Mouse (Mus musculus) kidney, embryonic 16.5 days (tissue): ENCODE results near the gene Poc1a. TPM values are rescaled to one million over a fixed set of nuclear protein-coding genes. Genes with fewer than 3 reads are reported as not detected.

Source experiments
- ATAC-seq: fragments of 200-750 bp; cut with Nextera tagmentation; 2 replicates; pipeline ENCODE4 v1.8.0; 2017; ENCODE audit warnings: moderate TSS enrichment; ENCODE audit not compliant: low FRiP score, low TSS enrichment
- H3K27ac ChIP-seq: fragments of 300-500 bp; sonication (generic); 2 replicates; pipeline ENCODE4 v1.5.1; 2014; ENCODE audit warnings: low read length
- H3K27me3 ChIP-seq: fragments of 300-500 bp; sonication (generic); 2 replicates; pipeline ENCODE4 v1.6.1; 2014; ENCODE audit warnings: low read length, control low read depth, mixed read lengths; ENCODE audit not compliant: insufficient read depth
- H3K36me3 ChIP-seq: fragments of 300-500 bp; sonication (generic); 2 replicates; pipeline ENCODE4 v1.6.1; 2014; ENCODE audit warnings: low read length, control low read depth, mixed read lengths; ENCODE audit not compliant: insufficient read depth
- H3K4me1 ChIP-seq: fragments of 300-500 bp; sonication (generic); 2 replicates; pipeline ENCODE4 v1.6.1; 2014; ENCODE audit warnings: low read length, control low read depth, mixed read lengths; ENCODE audit not compliant: insufficient read depth
- H3K4me2 ChIP-seq: fragments of 300-500 bp; sonication (generic); replicated peaks from 2 replicates; pipeline ENCODE4 v1.6.1; 2014; ENCODE audit warnings: low read depth, low read length
- H3K4me3 ChIP-seq: fragments of 300-500 bp; sonication (generic); 2 replicates; pipeline ENCODE4 v1.5.1; 2014; ENCODE audit warnings: mild to moderate bottlenecking, low read length
- H3K9ac ChIP-seq: fragments of 300-500 bp; sonication (generic); replicated peaks from 2 replicates; pipeline ENCODE4 v1.6.1; 2014; ENCODE audit warnings: low read length
- H3K9me3 ChIP-seq: fragments of 300-500 bp; sonication (generic); 2 replicates; pipeline ENCODE4 v1.6.1; 2016; ENCODE audit warnings: low read length, control low read depth
- WGBS: fragments of 180-500 bp; shearing (Covaris S2); extraction: QIAGEN DNeasy Blood & Tissue Kit; methylation state at CpG from one replicate; pipeline ENCODE4 v1.1.7; 2014; 5-methylcytosine and 5-hydroxymethylcytosine counted together
- polyA plus RNA-seq: library from polyadenylated mRNA; unstranded; fragments of >200 nt; fragmentation: Nextera tagmentation; extraction: Ambion mirVana; gene quantifications from 2 replicates; pipeline ENCODE4 v1.2.1, GENCODE M21; 2015

The Poc1a gene
- polyA plus RNA-seq, 1 experiment from 2014 or later: 29.2 TPM

DNA sequence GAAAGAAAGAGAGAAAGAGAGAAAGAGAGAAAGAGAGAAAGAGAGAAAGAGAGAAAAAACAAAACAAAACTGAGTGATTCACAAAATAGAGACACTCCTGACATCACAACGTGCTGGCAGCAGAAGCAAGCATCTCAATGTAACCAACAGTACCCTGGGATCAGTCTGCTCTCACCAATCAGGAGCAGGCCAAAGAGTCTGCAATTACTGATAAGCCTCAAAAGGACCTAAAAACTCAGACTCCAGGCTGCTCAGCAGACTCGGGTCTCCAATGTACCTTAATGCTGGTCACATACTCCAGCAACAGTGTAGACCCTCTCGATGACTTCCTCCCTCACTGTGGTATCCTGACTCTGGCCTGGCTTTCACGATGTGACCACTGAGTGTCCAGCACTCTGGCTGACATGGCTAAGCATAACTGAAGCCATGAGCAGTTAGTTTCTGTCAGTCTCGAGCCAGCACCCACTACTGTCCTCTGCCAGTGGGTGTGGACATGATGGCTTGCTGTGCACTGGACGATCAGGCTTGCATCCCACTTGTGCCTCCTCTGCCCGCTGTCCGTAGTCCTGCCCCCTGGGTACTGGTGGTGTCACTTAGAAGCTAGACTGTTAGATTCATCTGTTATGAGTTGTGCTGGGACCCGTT is 117.9 kb downstream of the Poc1a start:
- Histone ChIP-seq H3K27ac (no peak overlapping the region), H3K4me2 (no peak overlapping the region), H3K4me3 (no peak overlapping the region), H3K36me3 (no peaks in the 10 kb centered on the region), H3K27me3 (no peaks in the 10 kb centered on the region), H3K4me1 (peaks cover 3% of the 10 kb centered on the region; the same call in 1 of the 2 replicates), H3K9me3 (no peaks in the 10 kb centered on the region), H3K9ac (no peak overlapping the region)
- no peak for ATAC-seq
- WGBS: 71% methylated on average over 9 of the region's 9 CpGs

GRCm38 (mm10) chr9:106399808-106400207 is 118.9 kb downstream of the Poc1a start:
- H3K4me1 ChIP-seq: peaks cover 2% of the 10 kb centered on the region
- H3K27me3 ChIP-seq: no peaks in the 10 kb centered on the region
- ATAC-seq: no peak
- no peaks in the 10 kb centered on the region for H3K9me3 ChIP-seq
- H3K4me2 ChIP-seq: no peak overlapping the region
- H3K27ac ChIP-seq: no peak overlapping the region
- no peaks in the 10 kb centered on the region for H3K36me3 ChIP-seq
- no peak overlapping the region for H3K4me3 ChIP-seq
- 83% methylated on average over 3 of the region's 3 CpGs for WGBS
- H3K9ac ChIP-seq: no peak overlapping the region

Other genes with a start within 250 kb of the Poc1a start
- gene Col6a4, start 184.3 kb upstream of the Poc1a start, polyA plus RNA-seq: 0.48 and 0.75 TPM in 2 replicates
- 14.7 and 17.1 TPM in 2 replicates for gene Glyctk, start 122.9 kb upstream of the Poc1a start, polyA plus RNA-seq
- 20.7 and 20.8 TPM in 2 replicates for gene Wdr82, start 110.1 kb upstream of the Poc1a start, polyA plus RNA-seq
- gene Ppm1m, start 81.3 kb upstream of the Poc1a start, polyA plus RNA-seq: 56.8 and 58.8 TPM in 2 replicates
- 72.7 and 75.5 TPM in 2 replicates for gene Twf2, start 78.0 kb upstream of the Poc1a start, polyA plus RNA-seq
- 0.07 TPM in 1 of 2 replicates, not detected in the other for gene Tlr9, start 58.5 kb upstream of the Poc1a start, polyA plus RNA-seq
- gene Alas1, start 32.4 kb upstream of the Poc1a start, polyA plus RNA-seq: 122 and 128 TPM in 2 replicates
- 13.6 and 13.7 TPM in 2 replicates for gene Dusp7, start 87.6 kb downstream of the Poc1a start, polyA plus RNA-seq
- gene Rpl29, start 148.4 kb downstream of the Poc1a start, polyA plus RNA-seq: 947 and 1,016 TPM in 2 replicates
- gene Acy1, start 157.3 kb downstream of the Poc1a start, polyA plus RNA-seq: 59.1 and 62.4 TPM in 2 replicates
- 45.5 and 48.3 TPM in 2 replicates for gene Abhd14b, start 166.4 kb downstream of the Poc1a start, polyA plus RNA-seq
- gene Abhd14a, start 166.6 kb downstream of the Poc1a start, polyA plus RNA-seq: 68.8 and 70.3 TPM in 2 replicates
- gene Pcbp4, start 172.2 kb downstream of the Poc1a start, polyA plus RNA-seq: 119 and 136 TPM in 2 replicates
- gene Gpr62, start 184.9 kb downstream of the Poc1a start, polyA plus RNA-seq: 0.31 and 0.41 TPM in 2 replicates
- 56.2 and 59.5 TPM in 2 replicates for gene Rrp9, start 194.9 kb downstream of the Poc1a start, polyA plus RNA-seq
- gene Parp3, start 195.9 kb downstream of the Poc1a start, polyA plus RNA-seq: 3.3 and 3.5 TPM in 2 replicates
- not detected in 2 replicates for gene Iqcf1, start 218.9 kb downstream of the Poc1a start, polyA plus RNA-seq
- not detected in 2 replicates for gene Iqcf5, start 233.5 kb downstream of the Poc1a start, polyA plus RNA-seq